Mouse (Mus musculus) kidney, embryonic 14.5 days (tissue): Measurements from ENCODE around the gene Rhot1. TPM values are rescaled to one million over a fixed set of nuclear protein-coding genes. Genes with fewer than 3 reads are reported as not detected.

Experiments used
- ATAC-seq: fragments of 200-750 bp; cut with Nextera tagmentation; 2 replicates; pipeline ENCODE4 v1.8.0; 2017; ENCODE audit warnings: moderate number of reproducible peaks, mild to moderate bottlenecking, moderate TSS enrichment, moderate library complexity; ENCODE audit not compliant: low FRiP score, low TSS enrichment
- H3K27ac ChIP-seq: fragments of 300-500 bp; sonication (generic); 2 replicates; pipeline ENCODE4 v1.5.1; 2014; ENCODE audit warnings: low read depth, mild to moderate bottlenecking, low read length, moderate library complexity, mixed read lengths
- H3K27me3 ChIP-seq: fragments of 300-500 bp; sonication (generic); 2 replicates; pipeline ENCODE4 v1.6.1; 2014; ENCODE audit warnings: mild to moderate bottlenecking, low read length; ENCODE audit not compliant: control insufficient read depth, insufficient read depth
- H3K36me3 ChIP-seq: fragments of 300-500 bp; sonication (generic); 2 replicates; pipeline ENCODE4 v1.6.1; 2014; ENCODE audit warnings: low read length, mixed read lengths; ENCODE audit not compliant: control insufficient read depth, insufficient read depth
- H3K4me1 ChIP-seq: fragments of 300-500 bp; sonication (generic); 2 replicates; pipeline ENCODE4 v1.6.1; 2014; ENCODE audit warnings: low read length, mixed read lengths; ENCODE audit not compliant: control insufficient read depth, insufficient read depth
- H3K4me2 ChIP-seq: fragments of 300-500 bp; sonication (generic); replicated peaks from 2 replicates; pipeline ENCODE4 v1.6.1; 2014; ENCODE audit warnings: low read depth, mild to moderate bottlenecking, low read length
- H3K4me3 ChIP-seq: fragments of 300-500 bp; sonication (generic); 2 replicates; pipeline ENCODE4 v1.5.1; 2014; ENCODE audit warnings: mild to moderate bottlenecking, low read length
- H3K9ac ChIP-seq: fragments of 300-500 bp; sonication (generic); 2 replicates; pipeline ENCODE4 v1.6.1; 2014; ENCODE audit warnings: low read depth, mild to moderate bottlenecking, low read length, moderate library complexity
- H3K9me3 ChIP-seq: fragments of 300-500 bp; sonication (generic); 2 replicates; pipeline ENCODE4 v1.6.1; 2016; ENCODE audit warnings: low read length; ENCODE audit not compliant: control insufficient read depth
- WGBS: fragments of 180-500 bp; shearing (Covaris S2); extraction: QIAGEN DNeasy Blood & Tissue Kit; methylation state at CpG from one replicate; pipeline ENCODE4 v1.1.7; 2014; 5-methylcytosine and 5-hydroxymethylcytosine counted together
- polyA plus RNA-seq: library from polyadenylated mRNA; unstranded; fragments of >200 nt; fragmentation: Nextera tagmentation; extraction: Ambion mirVana; gene quantifications from 2 replicates; pipeline ENCODE4 v1.2.1, GENCODE M21; 2014

Rhot1 gene
- polyA plus RNA-seq, 1 experiment from 2014 or later: 66.8 TPM

DNA sequence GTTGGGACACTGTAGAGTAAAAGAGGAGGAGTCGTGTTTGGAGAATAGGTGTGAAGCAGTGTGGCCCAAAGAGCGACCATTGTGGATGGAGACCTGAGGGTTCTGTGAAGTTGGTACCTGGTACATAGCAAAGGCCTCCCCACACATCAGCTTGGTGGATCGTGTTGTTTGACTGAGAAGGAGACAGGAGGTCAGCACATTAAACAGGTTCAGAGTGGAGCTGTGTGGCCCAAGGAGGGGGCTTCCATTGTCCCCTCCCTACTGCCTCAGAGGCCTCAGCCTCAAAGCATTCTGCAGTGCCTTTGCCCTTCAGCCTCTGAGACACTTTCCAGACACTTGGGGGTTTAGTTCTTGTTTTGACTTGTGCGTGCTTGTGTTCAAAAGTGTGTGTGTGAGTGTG, 105.1 kb downstream of the Rhot1 start:
- Histone ChIP-seq H3K4me1 (no peaks in the 10 kb centered on the region), H3K27me3 (no peaks in the 10 kb centered on the region), H3K9me3 (no peaks in the 10 kb centered on the region), H3K4me3 (no peak overlapping the region), H3K4me2 (no peak overlapping the region), H3K27ac (no peak overlapping the region), H3K36me3 (no peaks in the 10 kb centered on the region), H3K9ac (no peak overlapping the region)
- no peak for ATAC-seq
- WGBS: 74% methylated on average over 4 of the region's 4 CpGs

DNA sequence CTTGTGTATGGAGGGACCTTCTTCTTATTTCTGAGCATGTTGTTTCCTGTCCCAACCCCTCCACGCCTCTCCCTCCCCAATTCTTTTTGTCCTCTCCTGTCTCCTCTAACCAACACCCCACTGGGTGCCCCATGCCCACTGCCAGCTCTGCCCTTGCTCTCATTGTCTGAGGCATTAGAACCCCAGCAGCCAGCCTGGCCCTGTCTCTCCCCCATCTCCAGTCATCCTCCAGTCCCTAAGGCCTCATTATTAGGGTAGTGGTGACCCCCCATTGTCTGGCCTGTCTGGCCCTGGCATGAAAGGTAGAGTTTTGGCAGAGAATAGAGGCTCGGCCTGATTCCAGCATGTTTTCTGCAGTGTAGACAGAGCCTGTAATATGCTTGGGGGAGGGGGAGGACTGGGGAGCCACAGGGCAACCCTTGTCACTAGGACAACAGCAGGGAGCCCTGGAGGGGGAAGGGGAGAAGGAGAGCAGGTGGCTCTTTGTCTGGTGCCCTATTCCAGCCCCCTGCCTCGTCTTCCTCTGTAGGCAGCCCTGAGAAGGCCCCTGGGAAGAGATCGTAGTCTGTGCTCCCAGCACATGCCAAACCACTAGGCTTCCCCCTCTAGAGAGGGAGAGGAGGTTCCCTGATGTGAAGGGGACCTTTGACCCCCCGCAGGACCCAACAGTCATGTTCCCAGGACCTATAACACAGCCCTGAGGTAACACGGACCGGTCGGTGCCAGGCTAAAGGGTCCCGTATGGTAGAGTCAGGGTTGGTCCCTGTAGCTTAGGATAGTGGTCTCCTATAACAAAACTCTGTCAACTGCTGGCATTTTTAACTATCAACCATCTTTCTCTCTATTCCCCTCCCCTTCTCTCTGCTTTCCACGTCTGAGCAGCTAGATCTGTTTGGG, 107.2 kb downstream of the Rhot1 start:
- no peak for ATAC-seq
- Histone ChIP-seq H3K9ac (no peak overlapping the region), H3K4me3 (no peak overlapping the region), H3K36me3 (no peaks in the 10 kb centered on the region), H3K4me2 (no peak overlapping the region), H3K9me3 (no peaks in the 10 kb centered on the region), H3K27me3 (no peaks in the 10 kb centered on the region), H3K4me1 (no peaks in the 10 kb centered on the region), H3K27ac (no peak overlapping the region)
- WGBS: 65% methylated on average over 10 of the region's 10 CpGs

Other genes with a start within 250 kb of the Rhot1 start
- 45.7 and 68.6 TPM in 2 replicates for gene Utp6, start 246.6 kb upstream of the Rhot1 start, polyA plus RNA-seq
- 32.4 and 36.5 TPM in 2 replicates for gene Suz12, start 215.9 kb upstream of the Rhot1 start, polyA plus RNA-seq
- 36.9 and 48.2 TPM in 2 replicates for gene Crlf3, start 128.0 kb upstream of the Rhot1 start, polyA plus RNA-seq
- 12.3 and 15.8 TPM in 2 replicates for gene Atad5, start 119.6 kb upstream of the Rhot1 start, polyA plus RNA-seq
- 33.5 and 36.5 TPM in 2 replicates for gene Tefm, start 66.8 kb upstream of the Rhot1 start, polyA plus RNA-seq
- gene Adap2, start 54.9 kb upstream of the Rhot1 start, polyA plus RNA-seq: 1.3 and 2.1 TPM in 2 replicates
- 6.4 and 8.0 TPM in 2 replicates for gene Rnf135, start 25.2 kb upstream of the Rhot1 start, polyA plus RNA-seq
- gene Rhbdl3, start 91.9 kb downstream of the Rhot1 start, polyA plus RNA-seq: 1.1 and 1.3 TPM in 2 replicates
- 16.9 and 22.9 TPM in 2 replicates for gene 5730455P16Rik, start 169.0 kb downstream of the Rhot1 start, polyA plus RNA-seq
- gene Zfp207, start 174.3 kb downstream of the Rhot1 start, polyA plus RNA-seq: 297 and 300 TPM in 2 replicates
- gene Psmd11, start 219.6 kb downstream of the Rhot1 start, polyA plus RNA-seq: 300 and 337 TPM in 2 replicates